Comparison of ENCODE assay signal across 19 mouse cellular contexts in the genomic region with DNA sequence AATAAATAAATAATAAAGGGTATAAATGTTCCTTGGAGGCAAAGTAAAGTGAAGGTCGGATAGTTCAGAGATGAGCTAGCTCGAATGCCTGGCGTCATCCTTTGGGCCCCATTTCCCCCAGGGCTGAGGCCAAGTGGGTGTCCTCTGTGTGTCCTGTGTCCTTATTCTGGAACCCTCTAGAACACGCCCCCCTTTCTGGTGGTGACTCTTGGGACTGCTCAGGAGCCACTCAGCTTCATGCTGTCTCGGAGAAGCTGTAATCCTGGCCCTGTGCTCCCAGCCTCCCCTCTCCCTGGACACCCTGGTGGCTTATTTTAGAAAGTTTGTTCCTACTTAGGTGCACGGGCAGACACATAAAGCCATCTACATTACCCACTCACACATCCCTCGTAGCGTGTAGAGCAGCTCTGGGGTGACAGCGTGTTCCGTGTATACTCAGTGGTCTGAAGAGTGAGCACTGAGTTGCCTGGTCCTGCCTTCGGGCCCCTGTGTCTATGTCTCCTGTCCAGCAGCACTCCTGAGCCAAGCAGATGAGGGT. TPM values are rescaled to one million over a fixed set of nuclear protein-coding genes. Genes with fewer than 3 reads are reported as not detected.
DNase-seq lines count a peak whose midpoint lies in the region; ATAC-seq and TF ChIP-seq lines count a peak whose summit lies in the region.
"Had no signal": no experiment of that assay in that cellular context is flagged by ENCODE, and none has a peak within 500 bp of the region (broad histone marks: within the 10 kb centered on the region; RNA-seq: fewer than 3 reads in every experiment).

No protein-coding gene starts in this region.

- ATAC-seq in heart, embryonic 14.5 days (ENCODE audit: insufficient number of reproducible peaks, insufficient read depth, low FRiP score, low read depth), result no peak
- no peak for ATAC-seq in forebrain, postnatal 0 days
- ATAC-seq: intestine, postnatal 0 days had no signal

- DNase-seq in gastrocnemius, adult 2 months, result peak; percentile 35
- no peak for DNase-seq in gastrocnemius, postnatal 25 days
- no peak for DNase-seq in heart, embryonic 10.5 days (ENCODE audit: low spot score)
- DNase-seq in heart, postnatal 14 days, result no peak
- peak; percentile 26 for DNase-seq in skeletal muscle tissue, adult 2 months (ENCODE audit: low read depth, low spot score)
- no peak for DNase-seq in forebrain, postnatal 0 days
- DNase-seq: adrenal gland, postnatal 14 days; cerebellum, adult 18-20 months; cerebellum, adult 9-11 months; cerebellum, postnatal 36 days; gastrocnemius, postnatal 10 days; kidney, adult 8-10 months had no signal

- no peaks in the 10 kb centered on the region for H3K9me3 ChIP-seq in heart, embryonic 10.5 days
- H3K9me3 ChIP-seq in heart, embryonic 14.5 days (ENCODE audit: control insufficient read depth, low read length), result no peaks in the 10 kb centered on the region
- H3K9me3 ChIP-seq in forebrain, postnatal 0 days (ENCODE audit: low read length), result no peaks in the 10 kb centered on the region
- H3K9me3 ChIP-seq: embryonic facial prominence, embryonic 13.5 days; forebrain, embryonic 12.5 days; hindbrain, embryonic 15.5 days had no signal

- no peak overlapping the region for H3K4me3 ChIP-seq in gastrocnemius, adult 2 months
- no peak overlapping the region for H3K4me3 ChIP-seq in heart, embryonic 10.5 days
- H3K4me3 ChIP-seq in heart, embryonic 14.5 days (ENCODE audit: control insufficient read depth in 1 of 2, insufficient read depth in 1 of 2, low read depth in 1 of 2, low read length in 2 of 2), result no peak overlapping the region
- H3K4me3 ChIP-seq in forebrain, postnatal 0 days (ENCODE audit: low read depth, low read length), result no peak overlapping the region
- H3K4me3 ChIP-seq: embryonic facial prominence, embryonic 13.5 days; forebrain, embryonic 12.5 days; hindbrain, embryonic 15.5 days had no signal

- no peak for TF ChIP-seq CTCF in gastrocnemius, adult 2 months (IDR thresholded peaks at IDR 0.05)
- no peak for TF ChIP-seq CTCF in forebrain, postnatal 0 days (IDR thresholded peaks at IDR 0.05; ENCODE audit: low read depth)

- peaks cover 47% of the 10 kb centered on the region for H3K4me1 ChIP-seq in heart, embryonic 10.5 days
- H3K4me1 ChIP-seq in heart, embryonic 14.5 days (ENCODE audit: control insufficient read depth in 2 of 2, insufficient read depth in 2 of 2, low read length in 2 of 2), result peaks cover 12 to 14% of the 10 kb centered on the region in 2 experiments
- H3K4me1 ChIP-seq in forebrain, postnatal 0 days (ENCODE audit: insufficient read depth), result no peaks in the 10 kb centered on the region
- H3K4me1 ChIP-seq: embryonic facial prominence, embryonic 13.5 days; forebrain, embryonic 12.5 days; hindbrain, embryonic 15.5 days had no signal

- H3K27ac ChIP-seq in gastrocnemius, adult 2 months, result peak overlapping the region; percentile 49
- peak overlapping the region; percentile 81 for H3K27ac ChIP-seq in heart, embryonic 10.5 days
- H3K27ac ChIP-seq in heart, embryonic 14.5 days (replicated peaks in 1 of 2; ENCODE audit: control insufficient read depth in 1 of 2, insufficient read depth in 1 of 2, low read depth in 2 of 2, low read length in 2 of 2), result peak overlapping the region; percentile 12 to 76
- H3K27ac ChIP-seq in forebrain, postnatal 0 days (ENCODE audit: low read depth, low read length), result no peak overlapping the region
- H3K27ac ChIP-seq: embryonic facial prominence, embryonic 13.5 days; forebrain, embryonic 12.5 days; hindbrain, embryonic 15.5 days had no signal

- no peak overlapping the region for H3K4me2 ChIP-seq in heart, embryonic 14.5 days (ENCODE audit: low read length)
- no peak overlapping the region for H3K4me2 ChIP-seq in forebrain, postnatal 0 days (ENCODE audit: low read depth)
- H3K4me2 ChIP-seq: embryonic facial prominence, embryonic 13.5 days; forebrain, embryonic 12.5 days; hindbrain, embryonic 15.5 days had no signal

- H3K27me3 ChIP-seq in heart, embryonic 10.5 days (ENCODE audit: insufficient read depth, poor library complexity, severe bottlenecking), result 0 out of 2 replicates have a peak, but pooled peaks cover 6% of the 10 kb centered on the region
- H3K27me3 ChIP-seq in heart, embryonic 14.5 days (ENCODE audit: control insufficient read depth, insufficient read depth, low read length), result no peaks in the 10 kb centered on the region
- no peaks in the 10 kb centered on the region for H3K27me3 ChIP-seq in forebrain, postnatal 0 days (ENCODE audit: insufficient read depth, low read length)
- H3K27me3 ChIP-seq: forebrain, embryonic 12.5 days; hindbrain, embryonic 15.5 days had no signal

- intact Hi-C loops in gastrocnemius, adult 2 months (cut with DNase I), result no loop called here
- intact Hi-C loops in heart, postnatal 14 days (cut with DNase I), result no loop called here

- peaks cover 73% of the 10 kb centered on the region for H3K36me3 ChIP-seq in heart, embryonic 10.5 days
- H3K36me3 ChIP-seq in heart, embryonic 14.5 days (ENCODE audit: control insufficient read depth, insufficient read depth, low read length), result peaks cover 97% of the 10 kb centered on the region
- no peaks in the 10 kb centered on the region for H3K36me3 ChIP-seq in forebrain, postnatal 0 days (ENCODE audit: insufficient read depth)
- H3K36me3 ChIP-seq: embryonic facial prominence, embryonic 13.5 days; forebrain, embryonic 12.5 days; hindbrain, embryonic 15.5 days had no signal

- peak overlapping the region; percentile 39; the same call in 1 of the 2 replicates for H3K9ac ChIP-seq in heart, embryonic 14.5 days (ENCODE audit: low read length)
- no peak overlapping the region for H3K9ac ChIP-seq in forebrain, postnatal 0 days
- H3K9ac ChIP-seq: embryonic facial prominence, embryonic 13.5 days; forebrain, embryonic 12.5 days; hindbrain, embryonic 15.5 days had no signal

- WGBS in heart, embryonic 10.5 days, result 75% methylated on average over 11 of the region's 11 CpGs
- 60% methylated on average over 11 of the region's 11 CpGs for WGBS in heart, embryonic 14.5 days
- WGBS in forebrain, postnatal 0 days, result 89% methylated on average over 11 of the region's 11 CpGs

RNA-seq across cellular contexts. Expression of a gene that starts 9.6 kb away (rescaled TPM):
- total RNA-seq in gastrocnemius, adult 2 months (2021), result 100 to 1,000 TPM in 1 of 2 experiments, 10 to 100 TPM in 1; 44.7 to 101 TPM
- total RNA-seq in gastrocnemius, postnatal 25 days (2021), result 10 to 100 TPM; 42.3 to 61.6 TPM
- polyA plus RNA-seq in heart, embryonic 10.5 days (2016; fragmentation: Nextera tagmentation; extraction: Ambion mirVana), result 49.3 and 117 TPM in 2 replicates
- 100 to 1,000 TPM; 380 to 433 TPM for total RNA-seq in heart, postnatal 14 days (2021)
- polyA plus RNA-seq in heart, embryonic 14.5 days (2014; fragmentation: Nextera tagmentation; extraction: Ambion mirVana), result 225 and 239 TPM in 2 replicates
- total RNA-seq in forebrain, postnatal 0 days (2014; rRNA removed), result 0.67 and 1.2 TPM in 2 replicates
- not detected in 2 replicates for polyA plus RNA-seq in forebrain, postnatal 0 days (2015; fragmentation: Nextera tagmentation; extraction: Ambion mirVana)
- total RNA-seq: granulocyte monocyte progenitor cell, adult 5-6 weeks; MEL had no signal
- polyA plus RNA-seq: embryonic facial prominence, embryonic 13.5 days; forebrain, embryonic 12.5 days; intestine, postnatal 0 days had no signal

RNA-seq across cellular contexts. Expression of a gene that starts 43.5 kb away (rescaled TPM):
- 10 to 100 TPM; 76.5 to 87.0 TPM for total RNA-seq in gastrocnemius, adult 2 months (2021)
- total RNA-seq in gastrocnemius, postnatal 25 days (2021), result 10 to 100 TPM; 61.9 to 67.8 TPM
- 23.5 and 27.3 TPM in 2 replicates for polyA plus RNA-seq in heart, embryonic 10.5 days (2016; fragmentation: Nextera tagmentation; extraction: Ambion mirVana)
- 10 to 100 TPM; 45.7 to 51.6 TPM for total RNA-seq in heart, postnatal 14 days (2021)
- polyA plus RNA-seq in heart, embryonic 14.5 days (2014; fragmentation: Nextera tagmentation; extraction: Ambion mirVana), result 30.4 and 30.9 TPM in 2 replicates
- 33.7 and 34.3 TPM in 2 replicates for total RNA-seq in forebrain, postnatal 0 days (2014; rRNA removed)
- polyA plus RNA-seq in forebrain, postnatal 0 days (2015; fragmentation: Nextera tagmentation; extraction: Ambion mirVana), result 24.2 and 27.2 TPM in 2 replicates

RNA-seq across cellular contexts. Expression of a gene that starts 43.6 kb away (rescaled TPM):
- 10 to 100 TPM; 11.3 to 15.8 TPM for total RNA-seq in gastrocnemius, adult 2 months (2021)
- 10 to 100 TPM; 10.6 to 17.1 TPM for total RNA-seq in gastrocnemius, postnatal 25 days (2021)
- 37.5 and 39.6 TPM in 2 replicates for polyA plus RNA-seq in heart, embryonic 10.5 days (2016; fragmentation: Nextera tagmentation; extraction: Ambion mirVana)
- total RNA-seq in heart, postnatal 14 days (2021), result 10 to 100 TPM; 22.0 to 26.6 TPM
- 37.2 and 39.6 TPM in 2 replicates for polyA plus RNA-seq in heart, embryonic 14.5 days (2014; fragmentation: Nextera tagmentation; extraction: Ambion mirVana)
- 21.1 and 24.9 TPM in 2 replicates for total RNA-seq in forebrain, postnatal 0 days (2014; rRNA removed)
- polyA plus RNA-seq in forebrain, postnatal 0 days (2015; fragmentation: Nextera tagmentation; extraction: Ambion mirVana), result 13.9 and 25.9 TPM in 2 replicates

RNA-seq across cellular contexts. Expression of a gene that starts 44.0 kb away (rescaled TPM):
- total RNA-seq in gastrocnemius, adult 2 months (2021), result 10 to 100 TPM in 1 of 2 experiments, 1 to 10 TPM in 1; 9.7 to 20.6 TPM
- total RNA-seq in gastrocnemius, postnatal 25 days (2021), result 10 to 100 TPM; 16.3 to 17.3 TPM
- polyA plus RNA-seq in heart, embryonic 10.5 days (2016; fragmentation: Nextera tagmentation; extraction: Ambion mirVana), result 30.5 and 34.0 TPM in 2 replicates
- 1 to 10 TPM; 2.8 to 2.9 TPM for total RNA-seq in heart, postnatal 14 days (2021)
- 19.6 and 21.3 TPM in 2 replicates for polyA plus RNA-seq in heart, embryonic 14.5 days (2014; fragmentation: Nextera tagmentation; extraction: Ambion mirVana)
- total RNA-seq in forebrain, postnatal 0 days (2014; rRNA removed), result 10.8 and 13.2 TPM in 2 replicates
- 17.2 and 22.7 TPM in 2 replicates for polyA plus RNA-seq in forebrain, postnatal 0 days (2015; fragmentation: Nextera tagmentation; extraction: Ambion mirVana)
- total RNA-seq: granulocyte monocyte progenitor cell, adult 5-6 weeks had no signal

Comparison
In these comparisons a context has a peak if more than half of its experiments do, and no peak if none do; other contexts are left out.
1. DNase-seq: peak in gastrocnemius, adult 2 months (single experiment) and skeletal muscle tissue, adult 2 months (single experiment); none in gastrocnemius, postnatal 25 days (single experiment), heart, embryonic 10.5 days (single experiment), heart, postnatal 14 days (0 of 2) and forebrain, postnatal 0 days (single experiment).
2. RNA of a gene that starts 9.6 kb away (total RNA-seq): 380 to 433 TPM in heart, postnatal 14 days, 44.7 to 101 TPM in gastrocnemius, adult 2 months and 42.3 to 61.6 TPM in gastrocnemius, postnatal 25 days; 0.67 to 1.2 TPM in forebrain, postnatal 0 days; every median in the first group is over 10 times any median in the second.